Mouse (Mus musculus): ENCODE measurements around the gene Cacnb4.

Gene Cacnb4

GRCm38 (mm10) chr2:52567421-52567820 is 109.2 kb downstream of the Cacnb4 start:
- no peak for DNase-seq

GRCm38 (mm10) chr2:52563277-52563676 is 113.4 kb downstream of the Cacnb4 start:
- no peak for DNase-seq

- no peak for DNase-seq
Measured at GRCm38 (mm10) chr2:52562356-52562755, 114.3 kb downstream of the Cacnb4 start.

GRCm38 (mm10) chr2:52561137-52561536 is 115.5 kb downstream of the Cacnb4 start:
- DNase-seq = no peak

- DNase-seq = no peak
Measured at GRCm38 (mm10) chr2:52560266-52560665, 116.4 kb downstream of the Cacnb4 start.

- DNase-seq = no peak
Measured at GRCm38 (mm10) chr2:52558411-52558810, 118.2 kb downstream of the Cacnb4 start.

- DNase-seq = no peak
Measured at GRCm38 (mm10) chr2:52557503-52558275, 118.9 kb downstream of the Cacnb4 start.

GRCm38 (mm10) chr2:52556961-52557326 is 119.7 kb downstream of the Cacnb4 start:
- DNase-seq = no peak

GRCm38 (mm10) chr2:52556298-52556960 is 120.2 kb downstream of the Cacnb4 start:
- no peak for DNase-seq

- DNase-seq = no peak
Measured at GRCm38 (mm10) chr2:52548401-52548800, 128.2 kb downstream of the Cacnb4 start.

GRCm38 (mm10) chr2:52547331-52547730 is 129.3 kb downstream of the Cacnb4 start:
- no peak for DNase-seq

- no peak for DNase-seq
Measured at GRCm38 (mm10) chr2:52544527-52544926, 132.1 kb downstream of the Cacnb4 start.

GRCm38 (mm10) chr2:52541068-52541467 is 135.6 kb downstream of the Cacnb4 start:
- DNase-seq = no peak

GRCm38 (mm10) chr2:52539318-52539717 is 137.3 kb downstream of the Cacnb4 start:
- no peak for DNase-seq

GRCm38 (mm10) chr2:52537645-52538044 is 139.0 kb downstream of the Cacnb4 start:
- peak in 1 of 2 experiments; percentile 12 for DNase-seq

- DNase-seq = no peak
Measured at GRCm38 (mm10) chr2:52537155-52537554, 139.5 kb downstream of the Cacnb4 start.

- no peak for DNase-seq
Measured at GRCm38 (mm10) chr2:52536511-52536910, 140.1 kb downstream of the Cacnb4 start.

- no peak for DNase-seq
Measured at GRCm38 (mm10) chr2:52533696-52534095, 142.9 kb downstream of the Cacnb4 start.

- DNase-seq = no peak
Measured at GRCm38 (mm10) chr2:52530521-52530920, 146.1 kb downstream of the Cacnb4 start.

- DNase-seq = no peak
Measured at GRCm38 (mm10) chr2:52529245-52529644, 147.4 kb downstream of the Cacnb4 start.

- DNase-seq = peak in 1 of 2 experiments; percentile 11
Measured at GRCm38 (mm10) chr2:52525876-52526592, 150.6 kb downstream of the Cacnb4 start.

- no peak for DNase-seq
Measured at GRCm38 (mm10) chr2:52523056-52523715, 153.4 kb downstream of the Cacnb4 start.

GRCm38 (mm10) chr2:52521012-52521411 is 155.6 kb downstream of the Cacnb4 start:
- DNase-seq = no peak

Data from lung, adult 18-20 months (tissue).